In the genomic region with DNA sequence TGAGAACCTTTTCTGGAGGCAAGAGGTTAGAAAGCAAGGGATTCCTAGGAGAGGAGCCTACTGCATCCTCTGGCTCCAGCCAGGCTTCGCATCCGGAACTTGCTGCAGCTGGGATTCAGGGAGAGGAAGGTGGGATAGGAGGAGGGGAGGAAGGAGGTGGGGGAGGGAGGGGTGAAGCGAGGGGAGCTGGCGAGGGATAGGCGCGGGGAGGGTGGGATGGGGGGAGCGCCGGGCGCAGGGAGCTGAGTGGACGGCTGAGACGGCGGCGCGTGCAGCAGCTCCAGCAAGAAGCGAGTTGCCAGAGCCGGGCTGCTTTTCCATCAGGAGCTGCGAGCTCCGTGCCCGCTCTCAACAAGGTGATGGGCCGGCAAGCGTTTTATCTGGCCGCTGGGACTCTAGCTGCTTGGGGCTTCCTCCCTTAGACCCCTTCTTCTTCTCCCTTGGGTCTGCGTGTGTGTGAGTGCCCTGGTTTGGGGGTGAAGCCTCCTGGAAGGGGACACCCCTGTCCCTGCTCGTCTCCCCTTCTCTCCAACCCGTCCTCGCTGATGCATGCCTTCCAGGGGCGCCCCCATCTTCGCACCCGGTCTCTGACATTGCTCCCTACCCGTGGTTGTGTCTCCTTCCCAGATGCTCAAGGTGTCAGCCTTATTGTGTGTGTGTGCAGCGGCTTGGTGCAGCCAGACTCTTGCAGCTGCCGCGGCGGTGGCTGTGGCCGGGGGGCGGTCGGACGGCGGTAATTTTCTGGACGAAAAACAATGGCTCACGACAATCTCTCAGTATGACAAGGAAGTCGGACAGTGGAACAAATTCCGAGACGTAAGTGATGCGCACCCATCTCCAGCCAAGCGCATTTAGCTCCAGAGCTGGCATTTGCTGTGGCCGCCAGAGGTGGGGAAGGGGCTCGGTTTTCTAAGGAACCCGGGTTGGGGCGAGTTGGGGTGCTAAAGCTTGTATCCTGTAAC, we compare ENCODE assay signal across 8 mouse cellular contexts. TPM values are rescaled to one million over a fixed set of nuclear protein-coding genes. Genes with fewer than 3 reads are reported as not detected.
DNase-seq lines count a peak whose midpoint lies in the region; ATAC-seq and TF ChIP-seq lines count a peak whose summit lies in the region.

No protein-coding gene starts in this region.

- peak overlapping the region; percentile 56 for H3K9ac ChIP-seq in embryonic facial prominence, embryonic 14.5 days (ENCODE audit: low read depth, low read length)
- H3K9ac ChIP-seq in hindbrain, postnatal 0 days (replicated peaks; ENCODE audit: low read length): peak overlapping the region; percentile 85
- peak overlapping the region; percentile 68 for H3K9ac ChIP-seq in limb, embryonic 14.5 days (ENCODE audit: low read depth, low read length, severe bottlenecking)

- TF ChIP-seq POLR2A in limb, embryonic 14.5 days (IDR thresholded peaks at IDR 0.05; ENCODE audit: borderline replicate concordance, extremely low read depth, insufficient read depth, insufficient read length): no peak

- H3K4me1 ChIP-seq in embryonic facial prominence, embryonic 14.5 days (ENCODE audit: control insufficient read depth, insufficient read depth, low read length): no peaks in the 10 kb centered on the region
- H3K4me1 ChIP-seq in hindbrain, postnatal 0 days (ENCODE audit: insufficient read depth, low read length): no peaks in the 10 kb centered on the region
- H3K4me1 ChIP-seq in limb, embryonic 14.5 days (ENCODE audit: control insufficient read depth, insufficient read depth, low read length): no peaks in the 10 kb centered on the region

- peak; percentile 92 for ATAC-seq in embryonic facial prominence, embryonic 14.5 days (ENCODE audit: low read depth)
- ATAC-seq in hindbrain, postnatal 0 days: peak; percentile 87
- peak; percentile 85 for ATAC-seq in limb, embryonic 14.5 days (ENCODE audit: low FRiP score, low read depth)

- peak overlapping the region; percentile 85 for H3K4me2 ChIP-seq in embryonic facial prominence, embryonic 14.5 days (ENCODE audit: low read depth, low read length)
- peak overlapping the region; percentile 77 for H3K4me2 ChIP-seq in hindbrain, postnatal 0 days (ENCODE audit: low read depth, low read length)
- H3K4me2 ChIP-seq in limb, embryonic 14.5 days (replicated peaks; ENCODE audit: low read depth, low read length, severe bottlenecking): peak overlapping the region; percentile 98

- H3K27ac ChIP-seq in embryonic facial prominence, embryonic 14.5 days (replicated peaks; ENCODE audit: low read depth, low read length): no peak overlapping the region
- peak overlapping the region; percentile 83 for H3K27ac ChIP-seq in hindbrain, postnatal 0 days
- no peak overlapping the region for H3K27ac ChIP-seq in limb, embryonic 14.5 days (replicated peaks; ENCODE audit: low read depth, low read length)

- TF ChIP-seq CTCF in hindbrain, postnatal 0 days (IDR thresholded peaks at IDR 0.05; ENCODE audit: low read depth): no peak

- DNase-seq in ovary, postnatal 36 days (ENCODE audit: low spot score): peak; percentile 20
- DNase-seq in ovary, postnatal 10 days (ENCODE audit: low spot score): no peak
- peak; percentile 75 for DNase-seq in embryonic facial prominence, embryonic 14.5 days (ENCODE audit: low spot score)
- DNase-seq in hindbrain, postnatal 0 days (ENCODE audit: low spot score): peak; percentile 76
- DNase-seq in limb, embryonic 14.5 days (ENCODE audit: low spot score): peak; percentile 44
- peak; percentile 54 for DNase-seq in right cerebral cortex, adult 18-20 months
- no peak for DNase-seq in MN1 (ENCODE audit: low spot score)
- no peak for DNase-seq in thymus, postnatal 36 days

- H3K36me3 ChIP-seq in embryonic facial prominence, embryonic 14.5 days (ENCODE audit: control insufficient read depth, insufficient read depth, low read length): no peaks in the 10 kb centered on the region
- H3K36me3 ChIP-seq in hindbrain, postnatal 0 days (ENCODE audit: insufficient read depth, low read length): no peaks in the 10 kb centered on the region
- no peaks in the 10 kb centered on the region for H3K36me3 ChIP-seq in limb, embryonic 14.5 days (ENCODE audit: control insufficient read depth, insufficient read depth, low read length)

- H3K27me3 ChIP-seq in embryonic facial prominence, embryonic 14.5 days (replicated peaks; ENCODE audit: control insufficient read depth, insufficient read depth, low read length): peaks cover 8% of the 10 kb centered on the region; the same call in 1 of the 2 replicates
- no peaks in the 10 kb centered on the region for H3K27me3 ChIP-seq in hindbrain, postnatal 0 days (ENCODE audit: insufficient read depth, low read length)
- no peaks in the 10 kb centered on the region for H3K27me3 ChIP-seq in limb, embryonic 14.5 days (ENCODE audit: control insufficient read depth, insufficient read depth, low read length)

- no peaks in the 10 kb centered on the region for H3K9me3 ChIP-seq in embryonic facial prominence, embryonic 14.5 days (ENCODE audit: control insufficient read depth, low read length)
- no peaks in the 10 kb centered on the region for H3K9me3 ChIP-seq in hindbrain, postnatal 0 days (ENCODE audit: low read length)
- H3K9me3 ChIP-seq in limb, embryonic 14.5 days (ENCODE audit: control insufficient read depth, low read length): no peaks in the 10 kb centered on the region

- H3K4me3 ChIP-seq in embryonic facial prominence, embryonic 14.5 days (ENCODE audit: low read depth, low read length): peak overlapping the region; percentile 49
- H3K4me3 ChIP-seq in hindbrain, postnatal 0 days (ENCODE audit: low read length): peak overlapping the region; percentile 59
- H3K4me3 ChIP-seq in limb, embryonic 14.5 days (replicated peaks; ENCODE audit: low read length): peak overlapping the region; percentile 61

- WGBS in embryonic facial prominence, embryonic 14.5 days: under 1% methylated on average over 34 of the region's 50 CpGs
- WGBS in hindbrain, postnatal 0 days: 0% methylated on average over 50 of the region's 50 CpGs
- WGBS in limb, embryonic 14.5 days: 0% methylated on average over 45 of the region's 50 CpGs

RNA-seq across cellular contexts. Expression of a gene that starts 0.6 kb away (rescaled TPM):
- 18.5 and 20.5 TPM in 2 replicates for polyA plus RNA-seq in embryonic facial prominence, embryonic 14.5 days (2014; fragmentation: Nextera tagmentation; extraction: Ambion mirVana)
- total RNA-seq in hindbrain, postnatal 0 days (2014; rRNA removed): 53.7 and 64.7 TPM in 2 replicates
- 118 and 126 TPM in 2 replicates for polyA plus RNA-seq in hindbrain, postnatal 0 days (2015; fragmentation: Nextera tagmentation; extraction: Ambion mirVana)
- polyA plus RNA-seq in limb, embryonic 14.5 days (2012; rRNA removed): 7.2 and 7.4 TPM in 2 replicates
- 12.7 and 12.8 TPM in 2 replicates for polyA plus RNA-seq in limb, embryonic 14.5 days (2014; fragmentation: Nextera tagmentation; extraction: Ambion mirVana)

Comparison
In these comparisons a context has a peak if more than half of its experiments do, and no peak if none do; other contexts are left out.
1. DNase-seq: peak in ovary, postnatal 36 days (single experiment), embryonic facial prominence, embryonic 14.5 days (single experiment), hindbrain, postnatal 0 days (single experiment), limb, embryonic 14.5 days (single experiment) and right cerebral cortex, adult 18-20 months (single experiment); none in ovary, postnatal 10 days (single experiment), MN1 (single experiment) and thymus, postnatal 36 days (0 of 2).
2. Peak in every context shown above with its lines, with median percentiles within 50 percentile points of each other: ATAC-seq, H3K4me2 ChIP-seq, H3K4me3 ChIP-seq and H3K9ac ChIP-seq.